Mouse (Mus musculus): Measurements from ENCODE around the gene Ssr1.

DNA sequence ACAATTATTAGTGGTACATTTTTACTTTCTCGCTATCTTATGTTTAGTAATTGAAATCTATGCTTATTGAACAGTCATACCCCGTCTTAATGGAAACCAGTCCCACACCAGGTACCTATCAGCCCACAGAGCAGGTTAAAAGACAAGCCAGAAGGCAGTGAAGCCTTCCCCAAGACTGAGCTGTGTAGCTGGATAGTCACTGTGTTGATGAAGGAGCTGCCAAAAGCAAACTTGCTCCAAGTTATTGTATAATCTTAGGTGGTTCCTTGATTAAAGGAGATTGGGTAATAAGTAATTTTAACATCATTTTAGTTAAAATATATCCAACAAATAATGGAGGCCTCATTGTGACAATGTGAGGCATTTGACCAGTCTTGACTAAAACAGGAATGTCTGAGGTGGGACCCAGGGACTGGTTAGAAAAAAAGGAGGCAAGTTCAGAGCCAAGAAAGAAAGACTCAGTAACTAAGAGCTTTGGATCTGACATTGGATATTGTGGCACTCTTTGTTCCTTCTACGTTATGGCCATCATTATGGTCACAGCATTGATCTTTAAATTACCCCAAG, 74.2 kb downstream of the Ssr1 start:
- no peak for TF ChIP-seq CTCF (IDR thresholded peaks at IDR 0.05; ENCODE audit: insufficient read depth, low read length)
- TF ChIP-seq POLR2A (IDR thresholded peaks at IDR 0.05; ENCODE audit: borderline replicate concordance, extremely low read depth, low read depth, low read length) = no peak
